Mouse (Mus musculus) thymus, adult 2 months (tissue): ENCODE results near the gene Thrsp. TPM values are rescaled to one million over a fixed set of nuclear protein-coding genes. Genes with fewer than 3 reads are reported as not detected.

Experiments used
- DNase-seq: peaks from one replicate; pipeline ENCODE4 v3.0.0; 2021
- H3K27ac ChIP-seq: fragments of 200-500 bp; 2 replicates; pipeline ENCODE4 v1.5.1; 2012; ENCODE audit warnings: low read length, control low read depth; ENCODE audit not compliant: control insufficient read depth, insufficient read depth
- H3K27me3 ChIP-seq: fragments of 200-500 bp; 2 replicates; pipeline ENCODE4 v1.6.1; 2012; ENCODE audit warnings: mild to moderate bottlenecking, low read length, moderate library complexity, mixed read lengths; ENCODE audit not compliant: control insufficient read depth, insufficient read depth
- H3K36me3 ChIP-seq: fragments of 200-500 bp; 2 replicates; pipeline ENCODE4 v1.6.1; 2012; ENCODE audit warnings: mild to moderate bottlenecking, low read length, moderate library complexity; ENCODE audit not compliant: control insufficient read depth, insufficient read depth
- H3K4me1 ChIP-seq: fragments of 200-500 bp; replicated peaks from 2 replicates; pipeline ENCODE4 v1.6.1; 2012; ENCODE audit warnings: low read length; ENCODE audit not compliant: control insufficient read depth, insufficient read depth
- H3K4me3 ChIP-seq: fragments of 200-500 bp; 2 replicates; pipeline ENCODE4 v1.5.1; 2012; ENCODE audit warnings: mild to moderate bottlenecking, low read length, control low read depth, moderate library complexity; ENCODE audit not compliant: control insufficient read depth, insufficient read depth
- CTCF ChIP-seq: fragments of 200-500 bp; IDR thresholded peaks from 2 replicates; pipeline ENCODE4 v1.5.1; 2012; ENCODE audit warnings: mild to moderate bottlenecking, control low read depth, low read length, moderate library complexity, borderline replicate concordance; ENCODE audit not compliant: control insufficient read depth, poor library complexity, insufficient read depth; ENCODE audit errors: extremely low read depth
- POLR2A ChIP-seq: fragments of 200-500 bp; IDR thresholded peaks from 2 replicates; pipeline ENCODE4 v1.6.1; 2012; ENCODE audit warnings: mild to moderate bottlenecking, low read length, control low read depth, moderate library complexity; ENCODE audit not compliant: control insufficient read depth, poor library complexity, insufficient read depth; ENCODE audit errors: extremely low read depth
- WGBS: fragments of 180-500 bp; shearing (Covaris S2); methylation state at CpG from one replicate; pipeline ENCODE4 v1.1.7; 2018; 5-methylcytosine and 5-hydroxymethylcytosine counted together
- polyA plus RNA-seq: library from polyadenylated mRNA; depleted of rRNA; stranded (reverse); fragments of >200 nt; gene quantifications from 2 replicates; pipeline ENCODE4 v1.2.3, GENCODE M21; 2012; rRNA removed

The Thrsp gene
- polyA plus RNA-seq, 1 experiment: 116 TPM

- Histone ChIP-seq H3K36me3 (peaks cover 28% of the 10 kb centered on the region), H3K4me3 (no peak overlapping the region), H3K27ac (no peak overlapping the region), H3K4me1 (no peaks in the 10 kb centered on the region), H3K27me3 (no peaks in the 10 kb centered on the region)
- WGBS: 92% methylated on average over 10 of the region's 10 CpGs
- no peak for TF ChIP-seq POLR2A
- DNase-seq: no peak
Observed at GRCm38 (mm10) chr7:97383496-97384132, 33.9 kb downstream of the Thrsp start.

GRCm38 (mm10) chr7:97382661-97383060, 34.9 kb downstream of the Thrsp start:
- H3K36me3 ChIP-seq: peaks cover 33% of the 10 kb centered on the region
- no peak for TF ChIP-seq CTCF
- no peak for TF ChIP-seq POLR2A
- no peaks in the 10 kb centered on the region for H3K27me3 ChIP-seq
- H3K4me1 ChIP-seq: no peaks in the 10 kb centered on the region
- no peak overlapping the region for H3K4me3 ChIP-seq
- H3K27ac ChIP-seq: no peak overlapping the region
- WGBS: 96% methylated on average over 8 of the region's 8 CpGs
- no peak for DNase-seq

GRCm38 (mm10) chr7:97380500-97381123, 36.9 kb downstream of the Thrsp start:
- WGBS: 98% methylated on average over 5 of the region's 5 CpGs
- Histone ChIP-seq H3K27me3 (no peaks in the 10 kb centered on the region), H3K36me3 (peaks cover 25% of the 10 kb centered on the region), H3K4me3 (no peak overlapping the region), H3K4me1 (no peaks in the 10 kb centered on the region), H3K27ac (no peak overlapping the region)
- no peak for DNase-seq
- TF ChIP-seq POLR2A (no peak), CTCF (no peak)

DNA sequence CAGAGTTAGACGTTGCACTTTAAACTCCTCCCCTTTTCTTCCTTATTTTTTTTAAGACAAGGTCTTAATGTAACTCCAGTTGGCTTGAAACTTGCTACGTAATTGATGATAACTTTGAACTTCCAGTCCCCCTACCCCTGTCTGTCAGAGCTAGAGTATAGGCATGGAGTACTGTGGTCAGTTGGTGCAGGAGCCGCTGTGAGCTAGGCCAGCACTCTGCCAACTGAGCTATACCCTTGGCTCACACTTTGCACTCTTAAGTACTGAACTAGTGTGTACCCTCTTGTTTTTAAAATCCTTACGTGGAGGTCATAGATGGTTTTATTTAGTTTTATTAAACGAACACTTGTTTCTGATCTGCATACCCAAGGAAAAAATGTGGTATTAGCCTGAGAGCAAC, 38.2 kb downstream of the Thrsp start:
- TF ChIP-seq POLR2A: no peak
- TF ChIP-seq CTCF: no peak
- Histone ChIP-seq H3K27ac (no peak overlapping the region), H3K27me3 (no peaks in the 10 kb centered on the region), H3K4me3 (no peak overlapping the region), H3K4me1 (no peaks in the 10 kb centered on the region), H3K36me3 (peaks cover 25% of the 10 kb centered on the region)
- DNase-seq: no peak
- WGBS: 93% methylated on average over 5 of the region's 5 CpGs

- Histone ChIP-seq H3K36me3 (peaks cover 10% of the 10 kb centered on the region), H3K4me3 (no peak overlapping the region), H3K27ac (no peak overlapping the region), H3K27me3 (no peaks in the 10 kb centered on the region), H3K4me1 (peaks cover 4% of the 10 kb centered on the region)
- no peak for DNase-seq
- WGBS: 76% methylated on average over 2 of the region's 2 CpGs
- no peak for TF ChIP-seq POLR2A
Observed at GRCm38 (mm10) chr7:97375906-97376305, 41.6 kb downstream of the Thrsp start.

- Histone ChIP-seq H3K4me3 (no peak overlapping the region), H3K27me3 (no peaks in the 10 kb centered on the region), H3K27ac (no peak overlapping the region), H3K4me1 (peaks cover 6% of the 10 kb centered on the region), H3K36me3 (peaks cover 6% of the 10 kb centered on the region; the same call in 1 of the 2 replicates)
- 98% methylated on average over 9 of the region's 9 CpGs for WGBS
- no peak for TF ChIP-seq POLR2A
- TF ChIP-seq CTCF: no peak
- DNase-seq: no peak
Observed at GRCm38 (mm10) chr7:97375101-97375500, 42.4 kb downstream of the Thrsp start.

- TF ChIP-seq CTCF: no peak
- no peak for TF ChIP-seq POLR2A
- no peak overlapping the region for H3K4me3 ChIP-seq
- 88% methylated on average over 1 of the region's 1 CpGs for WGBS
- H3K4me1 ChIP-seq: peaks cover 2% of the 10 kb centered on the region
- no peaks in the 10 kb centered on the region for H3K27me3 ChIP-seq
- DNase-seq: no peak
- H3K27ac ChIP-seq: no peak overlapping the region
- no peaks in the 10 kb centered on the region for H3K36me3 ChIP-seq
Observed at GRCm38 (mm10) chr7:97365887-97366286, 51.6 kb downstream of the Thrsp start.

Other genes with a start within 250 kb of the Thrsp start
- gene Usp35, start 85.7 kb downstream of the Thrsp start, polyA plus RNA-seq: 21.2 and 22.9 TPM in 2 replicates
- gene Kctd21, start 85.4 kb downstream of the Thrsp start, polyA plus RNA-seq: 3.7 and 4.3 TPM in 2 replicates
- gene Alg8, start 46.1 kb downstream of the Thrsp start, polyA plus RNA-seq: 27.8 and 28.8 TPM in 2 replicates
- gene Ndufc2, start 17.7 kb downstream of the Thrsp start, polyA plus RNA-seq: 137 and 168 TPM in 2 replicates
- 2.7 and 4.9 TPM in 2 replicates for gene Kctd14, start 33.6 kb upstream of the Thrsp start, polyA plus RNA-seq
- 68.4 and 77.5 TPM in 2 replicates for gene Ints4, start 63.2 kb upstream of the Thrsp start, polyA plus RNA-seq
- 17.8 and 20.0 TPM in 2 replicates for gene Aamdc, start 161.8 kb upstream of the Thrsp start, polyA plus RNA-seq
- 4.6 and 5.8 TPM in 2 replicates for gene Rsf1, start 162.2 kb upstream of the Thrsp start, polyA plus RNA-seq